Mouse (Mus musculus) skeletal muscle tissue, adult 2 months (tissue): Measurements from ENCODE around the gene Ifnar2.
A peak's percentile ranks its signal among the peaks of the same experiment; 100 is the strongest.

Source experiments
- DNase-seq: peaks from one replicate; pipeline ENCODE4 v3.0.0-alpha.2; 2012; ENCODE audit warnings: low read depth, low spot score

Gene Ifnar2

DNA sequence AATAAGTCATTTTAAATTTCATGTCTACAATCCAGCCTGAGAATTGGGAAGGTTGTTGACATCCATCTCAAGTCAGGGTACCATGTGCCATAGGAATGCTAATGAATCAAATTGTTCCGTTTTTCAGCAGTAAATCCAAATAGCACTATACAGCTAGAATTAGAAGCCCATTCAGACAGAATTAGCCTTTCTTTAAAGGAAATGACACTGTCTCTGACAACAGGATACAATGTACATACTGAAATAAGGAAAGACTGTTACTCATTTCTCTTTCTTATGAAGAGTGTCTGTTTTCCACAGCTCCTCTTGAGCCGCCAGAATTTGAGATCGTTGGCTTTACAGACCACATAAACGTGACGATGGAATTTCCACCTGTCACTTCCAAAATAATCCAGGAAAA, 18.8 kb downstream of the Ifnar2 start, which contains the start of gene Gm21970:
TSS of gene Gm21970 (plus strand) at position 301 of the 400 bp plus-strand sequence.
- no peak for DNase-seq

DNA sequence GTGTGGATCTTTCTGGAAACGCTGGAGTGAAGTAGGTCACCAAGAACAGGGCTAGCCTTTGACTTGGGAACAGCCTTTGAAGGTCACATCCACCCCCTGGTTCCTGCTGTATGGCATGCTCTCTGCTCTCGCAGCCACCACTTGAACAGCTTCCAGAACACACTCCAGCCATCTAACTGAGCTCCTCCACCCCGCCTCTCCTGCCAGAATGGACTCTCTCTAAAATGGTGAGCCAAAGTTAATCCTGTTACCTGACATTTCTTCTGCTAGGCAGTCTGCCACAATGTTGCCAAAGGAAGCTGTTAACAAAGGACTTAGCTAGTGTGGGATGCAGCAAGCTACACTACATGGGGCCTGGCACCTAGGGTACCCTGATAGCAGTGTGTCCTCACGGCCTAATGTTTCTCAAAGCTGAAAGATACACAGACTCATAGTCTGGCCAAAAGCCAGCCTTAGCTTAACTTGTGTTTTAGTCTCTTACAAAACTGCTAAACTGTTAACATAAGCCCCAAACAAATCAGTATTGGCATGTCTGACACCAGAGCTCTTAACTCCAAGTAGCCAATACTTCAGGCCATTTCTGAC, 22.3 kb downstream of the Ifnar2 start:
- DNase-seq, result no peak

DNA sequence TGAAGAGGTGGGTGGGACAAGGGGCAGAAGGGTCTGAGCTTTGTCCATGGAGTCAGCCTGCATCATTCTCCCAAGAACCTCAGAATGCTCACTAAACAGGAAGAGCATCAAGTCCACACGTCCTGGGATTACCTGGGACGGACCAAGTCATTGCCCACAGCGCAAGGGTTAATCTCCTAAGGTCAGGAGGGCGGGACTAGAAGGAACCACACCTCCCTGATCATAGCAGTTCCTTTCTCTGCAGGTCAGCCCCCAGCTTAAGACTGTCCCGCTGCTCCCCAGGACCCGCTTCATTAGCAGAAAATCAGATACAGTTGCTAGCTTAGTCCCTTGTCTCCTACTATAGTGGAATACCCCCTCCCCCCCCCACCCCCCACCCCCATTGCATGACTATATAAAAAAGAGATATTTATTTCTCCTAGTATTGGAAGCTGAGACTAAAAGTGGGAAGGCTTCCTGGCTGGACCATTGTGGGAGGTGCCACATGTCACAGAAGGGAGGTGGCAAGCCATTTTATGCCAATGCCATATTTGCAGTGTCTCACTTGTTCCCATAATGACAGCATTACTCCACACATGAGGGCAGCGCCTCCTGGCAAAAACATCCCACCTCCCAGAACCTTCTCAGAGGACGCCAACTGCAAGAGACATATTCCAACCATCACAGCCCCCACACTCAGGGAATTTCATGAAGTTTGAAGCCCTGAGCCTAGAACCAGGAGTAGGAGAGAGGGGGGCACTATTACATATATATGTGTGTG, 23.2 kb downstream of the Ifnar2 start:
- no peak for DNase-seq

GRCm38 (mm10) chr16:91396844-91397537, 24.4 kb downstream of the Ifnar2 start:
- no peak for DNase-seq

GRCm38 (mm10) chr16:91398030-91398429, 25.4 kb downstream of the Ifnar2 start:
- no peak for DNase-seq

GRCm38 (mm10) chr16:91398944-91399343, 26.4 kb downstream of the Ifnar2 start:
- no peak for DNase-seq

- no peak for DNase-seq
These were observed 29.1 kb downstream of the Ifnar2 start for GRCm38 (mm10) chr16:91401569-91402165.

- no peak for DNase-seq
These were observed 31.2 kb downstream of the Ifnar2 start for GRCm38 (mm10) chr16:91403784-91404183.

DNA sequence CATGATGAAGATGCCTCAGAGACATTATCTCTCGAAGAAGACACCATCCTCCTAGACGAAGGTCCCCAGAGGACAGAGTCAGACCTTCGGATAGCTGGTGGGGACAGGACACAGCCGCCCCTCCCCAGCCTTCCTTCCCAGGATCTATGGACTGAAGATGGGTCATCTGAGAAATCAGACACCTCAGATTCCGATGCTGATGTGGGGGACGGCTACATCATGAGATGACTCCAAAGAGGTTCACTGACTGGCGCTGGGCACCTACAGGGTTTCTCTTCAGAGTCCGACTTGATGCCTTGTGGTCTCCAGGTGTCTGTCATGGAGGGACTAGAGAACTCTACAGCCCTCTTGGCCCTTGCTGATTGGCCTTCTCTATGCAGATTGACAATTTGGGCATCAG, 31.6 kb downstream of the Ifnar2 start:
- no peak for DNase-seq

GRCm38 (mm10) chr16:91404828-91405577, 32.4 kb downstream of the Ifnar2 start:
- no peak for DNase-seq

- DNase-seq, result peak; percentile 58
These were observed 33.3 kb downstream of the Ifnar2 start, which contains the start of gene Il10rb for GRCm38 (mm10) chr16:91405640-91406584. Gene Il10rb (plus strand): TSS chr16:91406164.

DNA sequence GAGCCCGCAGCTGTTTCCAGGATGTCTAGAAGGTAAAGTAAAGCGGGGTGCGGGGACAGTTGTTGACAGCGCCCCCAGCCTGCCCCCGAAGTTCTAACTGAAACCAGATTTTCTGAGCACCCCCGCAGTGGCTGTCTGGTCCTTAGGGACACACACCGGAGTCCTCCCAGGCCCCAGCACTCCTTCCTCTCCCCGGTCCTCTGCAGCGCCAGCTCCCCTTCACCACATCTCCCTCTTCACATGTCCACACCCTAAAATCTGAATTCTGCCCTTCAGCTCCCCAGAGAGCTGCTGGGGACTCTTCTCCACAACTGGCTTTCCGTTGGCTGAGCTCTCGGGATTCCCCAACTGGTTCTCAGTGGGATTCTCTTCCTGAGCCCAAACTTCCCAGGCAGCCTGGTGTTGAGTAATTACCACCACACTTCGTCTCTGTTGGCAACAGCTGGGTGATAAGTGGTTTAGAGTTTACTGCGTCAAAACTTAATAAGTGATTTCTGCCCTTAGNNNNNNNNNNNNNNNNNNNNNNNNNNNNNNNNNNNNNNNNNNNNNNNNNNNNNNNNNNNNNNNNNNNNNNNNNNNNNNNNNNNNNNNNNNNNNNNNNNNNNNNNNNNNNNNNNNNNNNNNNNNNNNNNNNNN, 34.1 kb downstream of the Ifnar2 start:
- peak; percentile 23 for DNase-seq

- no peak for DNase-seq
These were observed 40.7 kb downstream of the Ifnar2 start for GRCm38 (mm10) chr16:91413102-91413844.

DNA sequence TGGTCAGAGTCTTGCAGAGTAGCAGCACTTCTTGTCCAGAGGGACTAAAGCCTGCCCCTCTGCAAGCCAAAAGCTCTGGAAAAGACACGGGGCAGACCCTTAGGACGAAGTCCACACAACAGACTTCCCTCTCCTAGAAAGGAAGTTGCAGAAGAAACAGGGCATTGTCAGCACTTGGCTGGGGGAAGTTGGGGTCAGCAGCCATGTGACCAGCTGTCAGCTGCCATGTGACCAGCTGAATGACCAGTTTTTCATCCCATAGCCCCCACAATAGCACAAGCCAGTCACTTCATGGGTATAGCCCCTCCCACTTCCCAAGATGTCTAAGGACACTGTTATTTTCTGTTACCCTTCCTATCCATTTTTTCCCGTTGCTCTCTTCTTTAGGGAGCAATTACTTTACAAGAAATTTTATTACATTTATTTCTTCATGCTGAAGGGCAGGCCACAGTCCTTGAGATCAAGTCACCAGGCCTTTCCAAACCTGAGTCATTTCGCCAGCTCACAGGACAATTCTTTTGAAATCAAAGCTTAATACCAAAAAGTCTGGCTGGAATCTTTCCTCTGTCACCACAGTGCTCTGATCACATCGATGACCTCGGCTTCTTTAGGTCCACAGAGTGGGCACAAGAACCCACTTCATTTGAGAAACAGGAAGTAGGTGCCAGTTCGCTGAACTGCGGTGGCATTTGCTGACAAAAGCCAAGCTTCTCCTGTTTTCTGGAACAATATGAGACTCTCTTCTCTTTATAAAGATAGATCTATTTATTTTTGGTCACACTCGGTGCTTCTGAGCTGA, 43.0 kb downstream of the Ifnar2 start:
- DNase-seq, result peak; percentile 28

DNA sequence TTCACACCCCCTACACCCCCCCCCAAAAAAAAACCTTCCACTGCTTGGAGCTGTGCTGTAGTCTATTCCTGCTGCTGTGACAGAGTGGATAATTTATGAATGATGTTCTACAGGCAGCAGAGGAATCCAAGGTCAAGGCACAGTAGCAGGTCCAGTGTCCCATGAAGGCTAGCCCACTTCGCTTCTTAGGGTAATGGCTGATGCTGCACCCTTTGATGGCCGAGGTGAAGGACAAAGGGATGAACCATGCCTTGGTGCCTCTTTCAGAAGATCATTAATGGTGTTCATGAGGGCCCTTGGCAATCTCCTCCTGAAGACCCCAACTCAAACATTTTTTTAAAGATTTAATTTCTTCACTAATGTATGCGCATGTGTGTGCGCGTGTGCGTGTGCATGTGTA, 43.8 kb downstream of the Ifnar2 start:
- no peak for DNase-seq

DNA sequence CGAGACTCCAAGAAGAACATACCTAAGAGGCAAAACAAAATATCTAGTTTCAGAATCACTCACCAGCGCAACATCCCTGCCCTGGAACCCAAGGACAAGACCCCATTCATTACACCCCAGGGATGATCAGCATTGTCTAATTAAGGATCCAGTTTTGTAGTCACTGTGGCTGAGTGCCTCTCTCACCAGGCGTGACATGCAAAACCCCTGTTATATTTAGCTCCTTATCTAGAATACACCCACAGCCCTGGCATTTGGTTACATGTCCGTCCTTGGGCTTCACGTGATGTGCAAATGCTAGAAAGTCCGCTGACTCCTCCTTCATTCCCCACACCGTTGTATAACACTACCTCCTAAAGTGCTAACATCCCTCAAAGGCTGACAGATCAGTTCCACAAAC, 44.4 kb downstream of the Ifnar2 start:
- peak; percentile 30 for DNase-seq

DNA sequence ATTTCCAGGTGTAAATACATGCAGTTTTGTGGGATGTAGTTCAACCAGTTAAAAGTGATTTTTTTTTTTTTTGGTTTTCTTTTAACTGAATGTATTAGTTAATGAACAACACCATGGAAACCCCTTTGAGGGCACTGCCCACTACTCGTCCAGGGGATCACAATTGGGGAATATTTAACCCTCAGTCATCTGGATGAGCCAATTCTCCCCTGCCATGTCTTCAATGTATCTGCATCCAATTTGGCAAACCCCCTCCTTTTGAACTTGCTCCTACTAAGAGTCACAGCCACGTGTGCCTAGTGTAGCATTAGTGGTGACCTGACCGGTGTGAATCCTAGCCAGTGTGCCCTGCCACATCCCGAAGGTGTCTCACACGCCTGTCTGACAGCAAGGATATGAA, 45.9 kb downstream of the Ifnar2 start:
- no peak for DNase-seq

DNA sequence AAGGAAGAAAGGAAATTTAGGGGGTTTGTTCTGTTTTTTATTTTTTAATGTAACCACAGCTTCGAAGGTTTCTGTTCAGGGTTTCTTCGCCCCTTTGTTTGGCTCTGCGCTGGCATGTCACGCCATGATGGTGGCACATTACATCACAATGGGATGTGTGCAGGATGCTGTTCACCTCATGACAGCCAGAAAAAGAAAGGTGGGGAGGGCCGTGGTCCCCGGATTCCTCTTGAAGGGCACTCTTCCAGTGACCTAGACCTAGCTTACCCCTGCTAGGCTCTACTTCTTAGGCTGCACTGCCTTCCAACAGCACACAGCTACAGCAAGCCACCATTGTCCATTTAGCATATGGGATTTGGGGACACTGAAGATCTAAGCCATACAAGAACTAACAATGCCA, 53.2 kb downstream of the Ifnar2 start:
- DNase-seq, result no peak
